Mouse (Mus musculus): ENCODE measurements at regions not wholly inside any gene's neighbourhood (a gene's known extent, or its start where the extent isn't known, plus 50 kb on each side); places are given as distances from the start of the nearest gene placed in this dataset.

GRCm38 (mm10) chr4:95317821-95318290 lies 239.5 kb upstream of the Fggy start:
- WGBS = 34% methylated on average over 3 of the region's 3 CpGs
- peak; percentile 81 for ATAC-seq (ENCODE audit: low FRiP score, low TSS enrichment)
- Histone ChIP-seq H3K4me2 (replicated peaks; ENCODE audit: low read depth, low read length) (no peak overlapping the region), H3K36me3 (ENCODE audit: insufficient read depth, low read length) (no peaks in the 10 kb centered on the region), H3K4me3 (ENCODE audit: low read length) (no peak overlapping the region), H3K9me3 (ENCODE audit: low read length) (no peaks in the 10 kb centered on the region), H3K4me1 (ENCODE audit: insufficient read depth, low read length) (peaks cover 22% of the 10 kb centered on the region), H3K27ac (ENCODE audit: low read length) (no peak overlapping the region; the same call in 1 of the 2 replicates), H3K9ac (replicated peaks; ENCODE audit: low read length) (no peak overlapping the region), H3K27me3 (ENCODE audit: insufficient read depth, low read length) (no peaks in the 10 kb centered on the region)

GRCm38 (mm10) chr4:95318561-95318960 lies 238.7 kb upstream of the Fggy start:
- no peaks in the 10 kb centered on the region for H3K27me3 ChIP-seq (ENCODE audit: insufficient read depth, low read length)
- no peak overlapping the region for H3K4me2 ChIP-seq (replicated peaks; ENCODE audit: low read depth, low read length)
- peaks cover 22% of the 10 kb centered on the region for H3K4me1 ChIP-seq (ENCODE audit: insufficient read depth, low read length)
- H3K36me3 ChIP-seq (ENCODE audit: insufficient read depth, low read length) = no peaks in the 10 kb centered on the region
- no peak for ATAC-seq (ENCODE audit: low FRiP score, low TSS enrichment)
- 61% methylated on average over 1 of the region's 1 CpGs for WGBS
- no peaks in the 10 kb centered on the region for H3K9me3 ChIP-seq (ENCODE audit: low read length)
- no peak overlapping the region for H3K27ac ChIP-seq (ENCODE audit: low read length)
- H3K4me3 ChIP-seq (ENCODE audit: low read length) = no peak overlapping the region
- H3K9ac ChIP-seq (replicated peaks; ENCODE audit: low read length) = no peak overlapping the region

GRCm38 (mm10) chr4:95319036-95319435 lies 238.3 kb upstream of the Fggy start:
- no peak overlapping the region for H3K4me2 ChIP-seq (replicated peaks; ENCODE audit: low read depth, low read length)
- peaks cover 22% of the 10 kb centered on the region for H3K4me1 ChIP-seq (ENCODE audit: insufficient read depth, low read length)
- no peak overlapping the region for H3K27ac ChIP-seq (ENCODE audit: low read length)
- no peak overlapping the region for H3K4me3 ChIP-seq (ENCODE audit: low read length)
- no peaks in the 10 kb centered on the region for H3K27me3 ChIP-seq (ENCODE audit: insufficient read depth, low read length)
- no peak overlapping the region for H3K9ac ChIP-seq (replicated peaks; ENCODE audit: low read length)
- 28% methylated on average over 6 of the region's 6 CpGs for WGBS
- no peaks in the 10 kb centered on the region for H3K9me3 ChIP-seq (ENCODE audit: low read length)
- 0 out of 2 replicates have a peak, but pooled peaks have one; percentile 36 for ATAC-seq (ENCODE audit: low FRiP score, low TSS enrichment)
- H3K36me3 ChIP-seq (ENCODE audit: insufficient read depth, low read length) = no peaks in the 10 kb centered on the region

GRCm38 (mm10) chr4:95325861-95326260 lies 231.4 kb upstream of the Fggy start:
- H3K4me3 ChIP-seq (ENCODE audit: low read length) = no peak overlapping the region
- no peaks in the 10 kb centered on the region; the same call in 1 of the 2 replicates for H3K9me3 ChIP-seq (ENCODE audit: low read length)
- no peak overlapping the region for H3K27ac ChIP-seq (ENCODE audit: low read length)
- WGBS = 67% methylated on average over 1 of the region's 1 CpGs
- H3K27me3 ChIP-seq (ENCODE audit: insufficient read depth, low read length) = no peaks in the 10 kb centered on the region
- no peak for ATAC-seq (ENCODE audit: low FRiP score, low TSS enrichment)
- no peak overlapping the region for H3K9ac ChIP-seq (replicated peaks; ENCODE audit: low read length)
- no peaks in the 10 kb centered on the region for H3K36me3 ChIP-seq (ENCODE audit: insufficient read depth, low read length)
- H3K4me1 ChIP-seq (ENCODE audit: insufficient read depth, low read length) = no peaks in the 10 kb centered on the region
- H3K4me2 ChIP-seq (replicated peaks; ENCODE audit: low read depth, low read length) = no peak overlapping the region

DNA sequence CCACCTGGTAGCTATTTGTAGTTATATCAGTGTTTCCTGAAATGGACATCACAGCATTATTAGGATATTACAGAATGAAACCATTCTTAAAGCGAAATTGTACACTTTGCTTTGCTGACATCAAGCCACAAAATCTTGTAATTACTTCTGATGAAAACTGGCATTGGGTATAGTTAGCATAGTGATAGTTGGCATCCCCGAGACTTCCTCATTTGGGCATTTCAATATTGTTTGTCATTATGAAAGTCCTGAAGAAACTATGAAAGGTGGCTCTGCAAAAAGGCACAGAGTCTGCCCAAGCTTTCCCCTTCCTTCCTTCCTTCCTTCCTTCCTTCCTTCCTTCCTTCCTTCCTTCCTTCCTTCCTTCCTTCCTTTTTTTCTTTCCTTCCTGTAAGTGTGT lies 217.5 kb upstream of the Fggy start:
- Histone ChIP-seq H3K4me1 (ENCODE audit: insufficient read depth, low read length) (no peaks in the 10 kb centered on the region), H3K4me3 (ENCODE audit: low read length) (no peak overlapping the region), H3K27ac (ENCODE audit: low read length) (no peak overlapping the region), H3K36me3 (ENCODE audit: insufficient read depth, low read length) (no peaks in the 10 kb centered on the region), H3K9me3 (ENCODE audit: low read length) (peaks cover 7% of the 10 kb centered on the region), H3K9ac (replicated peaks; ENCODE audit: low read length) (no peak overlapping the region), H3K4me2 (replicated peaks; ENCODE audit: low read depth, low read length) (no peak overlapping the region), H3K27me3 (ENCODE audit: insufficient read depth, low read length) (no peaks in the 10 kb centered on the region)
- 88% methylated on average over 2 of the region's 2 CpGs for WGBS
- ATAC-seq (ENCODE audit: low FRiP score, low TSS enrichment) = no peak

DNA sequence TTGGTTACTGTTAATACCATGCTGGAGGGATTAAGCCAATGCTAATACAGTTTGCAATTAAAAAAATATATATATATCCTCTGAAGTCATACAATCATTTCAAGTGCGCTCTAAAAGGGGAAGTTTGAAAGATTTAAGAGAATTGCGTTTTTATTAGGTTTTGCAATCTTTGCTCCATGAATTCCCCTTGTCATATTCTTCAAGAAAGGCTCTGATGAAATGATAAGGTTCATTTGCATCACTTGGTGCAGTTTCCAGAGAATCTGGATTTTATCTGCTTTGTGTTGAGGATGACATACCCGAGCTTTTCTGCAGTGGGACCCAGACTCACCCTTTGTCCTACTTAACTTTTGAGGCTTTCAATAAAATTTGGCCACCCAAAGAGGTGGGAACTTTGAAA lies 216.4 kb upstream of the Fggy start:
- Histone ChIP-seq H3K9ac (replicated peaks; ENCODE audit: low read length) (no peak overlapping the region), H3K27me3 (ENCODE audit: insufficient read depth, low read length) (no peaks in the 10 kb centered on the region), H3K4me1 (ENCODE audit: insufficient read depth, low read length) (no peaks in the 10 kb centered on the region), H3K4me2 (replicated peaks; ENCODE audit: low read depth, low read length) (no peak overlapping the region), H3K36me3 (ENCODE audit: insufficient read depth, low read length) (no peaks in the 10 kb centered on the region), H3K9me3 (ENCODE audit: low read length) (peaks cover 7% of the 10 kb centered on the region), H3K4me3 (ENCODE audit: low read length) (no peak overlapping the region), H3K27ac (ENCODE audit: low read length) (no peak overlapping the region)
- no peak for ATAC-seq (ENCODE audit: low FRiP score, low TSS enrichment)
- WGBS = 72% methylated on average over 3 of the region's 3 CpGs

DNA sequence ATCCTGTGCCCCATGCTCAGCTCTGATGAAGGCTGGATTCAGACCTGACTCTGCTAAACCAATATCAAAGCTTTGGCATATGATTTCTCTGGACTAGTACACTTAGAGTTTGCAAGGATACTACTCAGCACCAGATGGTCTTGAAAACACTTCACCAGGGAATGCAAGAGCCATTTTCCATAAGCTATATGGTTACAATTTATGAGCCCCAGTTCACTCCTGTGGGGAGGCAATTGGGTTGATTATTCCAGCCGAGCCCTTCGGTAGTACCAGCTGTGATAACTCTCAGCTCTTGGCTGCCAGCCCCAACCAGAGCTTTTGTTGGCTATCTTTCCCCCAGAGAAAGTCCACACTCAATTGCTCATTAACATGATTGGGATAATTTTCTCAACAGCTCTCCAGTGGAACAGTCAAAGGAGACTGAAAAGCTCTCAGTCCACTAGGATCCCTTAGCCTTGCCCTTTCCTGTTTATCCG lies 210.5 kb upstream of the Fggy start:
- no peaks in the 10 kb centered on the region for H3K36me3 ChIP-seq (ENCODE audit: insufficient read depth, low read length)
- H3K4me2 ChIP-seq (replicated peaks; ENCODE audit: low read depth, low read length) = no peak overlapping the region
- H3K27me3 ChIP-seq (ENCODE audit: insufficient read depth, low read length) = no peaks in the 10 kb centered on the region
- H3K27ac ChIP-seq (ENCODE audit: low read length) = no peak overlapping the region
- peak; percentile 35; the same call in 1 of the 2 replicates for ATAC-seq (ENCODE audit: low FRiP score, low TSS enrichment)
- WGBS = 33% methylated on average over 3 of the region's 3 CpGs
- H3K4me1 ChIP-seq (ENCODE audit: insufficient read depth, low read length) = no peaks in the 10 kb centered on the region
- H3K9me3 ChIP-seq (ENCODE audit: low read length) = no peaks in the 10 kb centered on the region
- H3K4me3 ChIP-seq (ENCODE audit: low read length) = no peak overlapping the region
- no peak overlapping the region for H3K9ac ChIP-seq (replicated peaks; ENCODE audit: low read length)

- 89% methylated on average over 2 of the region's 2 CpGs for WGBS
- no peak for ATAC-seq (ENCODE audit: low FRiP score, low TSS enrichment)
- no peak overlapping the region for H3K4me2 ChIP-seq (replicated peaks; ENCODE audit: low read depth, low read length)
- no peaks in the 10 kb centered on the region for H3K4me1 ChIP-seq (ENCODE audit: insufficient read depth, low read length)
- no peak overlapping the region for H3K9ac ChIP-seq (replicated peaks; ENCODE audit: low read length)
- H3K27me3 ChIP-seq (ENCODE audit: insufficient read depth, low read length) = no peaks in the 10 kb centered on the region
- no peak overlapping the region for H3K4me3 ChIP-seq (ENCODE audit: low read length)
- no peaks in the 10 kb centered on the region for H3K9me3 ChIP-seq (ENCODE audit: low read length)
- H3K36me3 ChIP-seq (ENCODE audit: insufficient read depth, low read length) = no peaks in the 10 kb centered on the region
- H3K27ac ChIP-seq (ENCODE audit: low read length) = no peak overlapping the region
These were observed 209.9 kb upstream of the Fggy start for GRCm38 (mm10) chr4:95347436-95347835.

GRCm38 (mm10) chr4:95348405-95349123 lies 208.7 kb upstream of the Fggy start:
- Histone ChIP-seq H3K4me2 (replicated peaks; ENCODE audit: low read depth, low read length) (no peak overlapping the region), H3K9ac (replicated peaks; ENCODE audit: low read length) (no peak overlapping the region), H3K36me3 (ENCODE audit: insufficient read depth, low read length) (no peaks in the 10 kb centered on the region), H3K27me3 (ENCODE audit: insufficient read depth, low read length) (no peaks in the 10 kb centered on the region), H3K9me3 (ENCODE audit: low read length) (no peaks in the 10 kb centered on the region), H3K27ac (ENCODE audit: low read length) (no peak overlapping the region), H3K4me3 (ENCODE audit: low read length) (no peak overlapping the region), H3K4me1 (ENCODE audit: insufficient read depth, low read length) (peaks cover 2% of the 10 kb centered on the region; the same call in 1 of the 2 replicates)
- no peak for ATAC-seq (ENCODE audit: low FRiP score, low TSS enrichment)
- WGBS = 68% methylated on average over 4 of the region's 4 CpGs

DNA sequence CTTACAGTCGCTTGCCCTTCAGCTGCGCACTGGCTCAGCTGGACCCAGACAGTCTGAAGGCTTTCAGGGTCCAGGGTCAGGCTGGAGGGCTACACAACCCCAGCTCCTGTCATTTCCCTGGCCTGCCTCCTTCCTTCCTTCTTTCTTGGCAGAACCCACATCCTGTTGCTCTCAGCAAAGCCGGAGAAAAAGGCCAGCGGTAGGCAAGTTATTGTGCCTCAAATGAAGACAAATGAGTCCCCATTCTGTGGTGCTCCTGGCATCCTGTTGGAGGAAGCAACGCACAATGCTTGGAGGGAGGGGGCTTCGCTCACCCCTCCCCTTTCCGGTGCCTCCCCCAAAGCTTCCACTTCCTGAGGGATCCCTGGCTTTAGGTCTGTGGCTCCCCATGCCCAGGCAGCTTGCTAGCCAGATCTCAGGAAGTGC lies 203.4 kb upstream of the Fggy start:
- peak overlapping the region; percentile 78 for H3K27ac ChIP-seq (ENCODE audit: low read length)
- H3K27me3 ChIP-seq (ENCODE audit: insufficient read depth, low read length) = no peaks in the 10 kb centered on the region
- peak overlapping the region; percentile 52; the same call in 1 of the 2 replicates for H3K9ac ChIP-seq (replicated peaks; ENCODE audit: low read length)
- WGBS = 31% methylated on average over 7 of the region's 7 CpGs
- no peak overlapping the region for H3K4me2 ChIP-seq (replicated peaks; ENCODE audit: low read depth, low read length)
- H3K9me3 ChIP-seq (ENCODE audit: low read length) = no peaks in the 10 kb centered on the region
- H3K36me3 ChIP-seq (ENCODE audit: insufficient read depth, low read length) = no peaks in the 10 kb centered on the region
- ATAC-seq (ENCODE audit: low FRiP score, low TSS enrichment) = peak; percentile 87
- H3K4me1 ChIP-seq (ENCODE audit: insufficient read depth, low read length) = peaks cover 10% of the 10 kb centered on the region
- H3K4me3 ChIP-seq (ENCODE audit: low read length) = no peak overlapping the region

All from kidney, embryonic 16.5 days (tissue).